Mouse (Mus musculus) left cerebral cortex, postnatal 14 days (tissue): ENCODE measurements at regions not wholly inside any gene's neighbourhood (a gene's known extent, or its start where the extent isn't known, plus 50 kb on each side); places are given as distances from the start of the nearest gene placed in this dataset.

Source experiments
- DNase-seq, 2 experiments: peaks; one replicate each; pipeline ENCODE4 v3.0.0; 2021 to 2022; ENCODE audit warnings: low spot score in 2 of 2, mixed read lengths in 1 of 2
- intact Hi-C: fragments of 180-260 bp; cut with DNase I; formaldehyde crosslinking; loops from one replicate; pipeline ENCODE4 v1.15.1; 2025

DNA sequence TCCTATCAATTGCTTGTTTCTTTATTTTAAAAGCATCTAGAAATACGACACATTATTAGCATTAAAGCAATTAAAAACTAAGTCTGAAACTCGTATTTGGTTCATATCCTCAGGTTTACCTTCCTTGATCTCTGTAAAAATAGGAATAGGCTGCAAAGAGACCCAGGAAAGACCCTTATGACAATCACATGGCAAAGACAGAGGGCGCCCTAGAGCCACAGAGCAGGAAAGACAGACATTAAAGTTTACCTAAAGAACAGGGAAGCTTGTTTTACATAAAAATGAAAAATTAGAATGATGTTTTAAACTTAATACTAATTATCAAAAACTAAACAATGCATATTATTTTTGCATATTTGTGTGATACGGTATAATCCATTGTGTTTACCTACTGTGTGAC, 153.2 kb downstream of the Usp25 start:
- DNase-seq, result peak in 1 of 2 experiments; percentile 27
- intact Hi-C loops, result no loop called here

DNA sequence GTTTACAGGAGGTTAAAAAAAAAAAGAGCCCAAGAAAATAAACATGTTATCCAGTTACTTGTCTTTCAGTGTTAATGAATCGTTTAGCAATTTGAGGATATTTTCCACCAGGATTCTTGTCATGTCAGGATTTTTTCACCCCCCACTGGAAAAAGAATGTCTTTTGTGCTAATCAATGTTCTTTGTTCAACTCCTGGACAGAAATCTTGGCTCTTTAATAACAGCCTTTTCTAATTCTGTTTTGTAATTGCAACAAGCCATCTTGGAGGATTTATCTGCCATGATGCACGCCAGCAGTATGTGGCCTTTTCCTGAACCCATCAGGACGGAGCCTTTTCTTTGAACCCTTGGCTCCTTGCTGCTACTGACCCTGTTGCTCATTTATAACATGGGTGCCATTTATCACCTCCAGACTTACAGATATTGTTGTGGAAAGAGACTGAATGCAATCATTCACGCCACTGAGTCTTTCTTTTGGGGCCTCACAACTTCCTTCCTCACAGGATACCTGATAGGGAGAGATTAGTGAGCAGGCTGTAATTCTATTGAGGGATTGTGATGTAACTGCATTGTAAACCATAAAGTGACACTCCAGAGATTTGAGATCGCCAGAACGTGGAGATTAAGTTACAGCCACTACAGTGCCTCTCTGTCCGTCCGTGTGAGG, 159.7 kb downstream of the Usp25 start:
- no peak for DNase-seq
- intact Hi-C loops, result no loop called here

- no peak for DNase-seq
- intact Hi-C loops, result no loop called here
Measured at GRCm38 (mm10) chr16:77174744-77175432, 161.4 kb downstream of the Usp25 start.

GRCm38 (mm10) chr16:77180990-77181389, 167.5 kb downstream of the Usp25 start:
- intact Hi-C loops, result no loop called here
- peak in 1 of 2 experiments; percentile 4 for DNase-seq
